In genomic region chr2:119617841-119618198, GRCm38 (mm10) we compare ENCODE assay signal across 7 mouse cellular contexts. TPM values are rescaled to one million over a fixed set of nuclear protein-coding genes. Genes with fewer than 3 reads are reported as not detected.
DNase-seq lines count a peak whose midpoint lies in the region; ATAC-seq and TF ChIP-seq lines count a peak whose summit lies in the region.

No protein-coding gene starts in this region.

- H3K9ac ChIP-seq in lung, postnatal 0 days (replicated peaks; ENCODE audit: low read depth) = peak overlapping the region; percentile 46; the same call in 1 of the 2 replicates
- H3K9ac ChIP-seq in embryonic facial prominence, embryonic 15.5 days = peak overlapping the region; percentile 46
- peak overlapping the region; percentile 78 for H3K9ac ChIP-seq in limb, embryonic 11.5 days (ENCODE audit: low read length)

- no peaks in the 10 kb centered on the region for H3K27me3 ChIP-seq in lung, postnatal 0 days (replicated peaks; ENCODE audit: insufficient read depth, low read length)
- no peaks in the 10 kb centered on the region for H3K27me3 ChIP-seq in embryonic facial prominence, embryonic 15.5 days
- H3K27me3 ChIP-seq in limb, embryonic 11.5 days (ENCODE audit: control insufficient read depth, insufficient read depth, low read length) = no peaks in the 10 kb centered on the region
- H3K27me3 ChIP-seq in small intestine, adult 2 months (ENCODE audit: control insufficient read depth, insufficient read depth, low read length) = no peaks in the 10 kb centered on the region

- TF ChIP-seq POLR2A in small intestine, adult 2 months (IDR thresholded peaks at IDR 0.05; ENCODE audit: low read depth, low read length) = no peak

- DNase-seq in lung, postnatal 0 days (ENCODE audit: low spot score) = no peak
- DNase-seq in lung, postnatal 36 days = no peak
- DNase-seq in limb, embryonic 11.5 days (ENCODE audit: low spot score) = no peak
- DNase-seq in urinary bladder, adult 18-20 months (ENCODE audit: low spot score in 2 of 2) = no peak
- DNase-seq in gastrocnemius, postnatal 36 days = no peak

- no peak for TF ChIP-seq CTCF in lung, postnatal 0 days (IDR thresholded peaks at IDR 0.05)
- TF ChIP-seq CTCF in small intestine, adult 2 months (IDR thresholded peaks at IDR 0.05; ENCODE audit: extremely low read depth, insufficient read length, insufficient replicate concordance, low read depth, low read length) = no peak

- no peaks in the 10 kb centered on the region for H3K9me3 ChIP-seq in lung, postnatal 0 days (ENCODE audit: low read length)
- no peaks in the 10 kb centered on the region for H3K9me3 ChIP-seq in embryonic facial prominence, embryonic 15.5 days (replicated peaks)
- no peaks in the 10 kb centered on the region for H3K9me3 ChIP-seq in limb, embryonic 11.5 days (ENCODE audit: control insufficient read depth, low read length)

- H3K27ac ChIP-seq in lung, postnatal 0 days (ENCODE audit: low read length) = 0 out of 2 replicates have a peak overlapping the region, but pooled peaks have one; percentile 43
- no peak overlapping the region; the same call in 1 of the 2 replicates for H3K27ac ChIP-seq in embryonic facial prominence, embryonic 15.5 days (replicated peaks)
- H3K27ac ChIP-seq in limb, embryonic 11.5 days (replicated peaks; ENCODE audit: low read depth, low read length) = peak overlapping the region; percentile 30; the same call in 1 of the 2 replicates
- H3K27ac ChIP-seq in small intestine, adult 2 months (ENCODE audit: insufficient read depth, low read depth, low read length) = peak overlapping the region; percentile 12; the same call in 1 of the 2 replicates

- ATAC-seq in lung, postnatal 0 days = no peak
- ATAC-seq in embryonic facial prominence, embryonic 15.5 days (ENCODE audit: insufficient number of reproducible peaks, low FRiP score, low TSS enrichment, low read depth) = no peak; the same call in 1 of the 2 replicates
- no peak; the same call in 1 of the 2 replicates for ATAC-seq in limb, embryonic 11.5 days (ENCODE audit: insufficient number of reproducible peaks, low FRiP score, low TSS enrichment, low read depth)

- H3K4me2 ChIP-seq in lung, postnatal 0 days (replicated peaks; ENCODE audit: low read depth, low read length) = peak overlapping the region; percentile 96
- H3K4me2 ChIP-seq in embryonic facial prominence, embryonic 15.5 days (replicated peaks) = peak overlapping the region; percentile 77
- peak overlapping the region; percentile 61 for H3K4me2 ChIP-seq in limb, embryonic 11.5 days (ENCODE audit: low read depth, severe bottlenecking)

- H3K4me1 ChIP-seq in lung, postnatal 0 days (ENCODE audit: insufficient read depth, low read depth, low read length) = peaks cover 8% of the 10 kb centered on the region; the same call in 1 of the 2 replicates
- H3K4me1 ChIP-seq in embryonic facial prominence, embryonic 15.5 days = peaks cover 28% of the 10 kb centered on the region
- H3K4me1 ChIP-seq in limb, embryonic 11.5 days (ENCODE audit: control insufficient read depth, insufficient read depth, low read length) = peaks cover 4% of the 10 kb centered on the region
- H3K4me1 ChIP-seq in small intestine, adult 2 months (ENCODE audit: control insufficient read depth, insufficient read depth, insufficient read length, low read length) = peaks cover 3% of the 10 kb centered on the region; the same call in 1 of the 2 replicates

- H3K36me3 ChIP-seq in lung, postnatal 0 days (ENCODE audit: insufficient read depth, low read length) = no peaks in the 10 kb centered on the region
- H3K36me3 ChIP-seq in embryonic facial prominence, embryonic 15.5 days = no peaks in the 10 kb centered on the region
- H3K36me3 ChIP-seq in limb, embryonic 11.5 days (ENCODE audit: control insufficient read depth, insufficient read depth, low read length) = no peaks in the 10 kb centered on the region
- H3K36me3 ChIP-seq in small intestine, adult 2 months (ENCODE audit: control insufficient read depth, insufficient read depth, low read length) = no peaks in the 10 kb centered on the region

- WGBS in lung, postnatal 0 days = 1% methylated on average over 13 of the region's 13 CpGs
- under 1% methylated on average over 13 of the region's 13 CpGs for WGBS in embryonic facial prominence, embryonic 15.5 days
- WGBS in limb, embryonic 11.5 days = under 1% methylated on average over 13 of the region's 13 CpGs
- WGBS in small intestine, adult 2 months = under 1% methylated on average over 13 of the region's 13 CpGs

- H3K4me3 ChIP-seq in lung, postnatal 0 days (ENCODE audit: low read depth, low read length) = peak overlapping the region; percentile 86
- peak overlapping the region; percentile 56 for H3K4me3 ChIP-seq in embryonic facial prominence, embryonic 15.5 days (replicated peaks)
- peak overlapping the region; percentile 84 for H3K4me3 ChIP-seq in limb, embryonic 11.5 days (ENCODE audit: low read depth, low read length)
- H3K4me3 ChIP-seq in small intestine, adult 2 months (ENCODE audit: low read depth, low read length) = peak overlapping the region; percentile 77

- TF ChIP-seq EP300 in lung, postnatal 0 days (IDR thresholded peaks at IDR 0.05) = no peak

- intact Hi-C loops in gastrocnemius, postnatal 36 days (cut with DNase I) = no loop called here

RNA-seq across cellular contexts. Expression of gene Nusap1, which starts 0.3 kb away (rescaled TPM):
- polyA plus RNA-seq in lung, postnatal 0 days (2015; fragmentation: Nextera tagmentation; extraction: Ambion mirVana) = 3.9 and 5.7 TPM in 2 replicates
- 57.3 and 60.0 TPM in 2 replicates for polyA plus RNA-seq in embryonic facial prominence, embryonic 15.5 days (2015; fragmentation: Nextera tagmentation; extraction: Ambion mirVana)
- polyA plus RNA-seq in limb, embryonic 11.5 days (2014; fragmentation: Nextera tagmentation; extraction: Ambion mirVana) = 90.4 and 94.3 TPM in 2 replicates
- polyA plus RNA-seq in small intestine, adult 2 months (2012; rRNA removed) = 0.23 and 0.75 TPM in 2 replicates
- total RNA-seq in gastrocnemius, postnatal 36 days (2021) = under 1 TPM; 0.54 to 0.67 TPM

RNA-seq across cellular contexts. Expression of gene Oip5, which starts 0.4 kb away (rescaled TPM):
- 2.8 and 3.0 TPM in 2 replicates for polyA plus RNA-seq in lung, postnatal 0 days (2015; fragmentation: Nextera tagmentation; extraction: Ambion mirVana)
- polyA plus RNA-seq in embryonic facial prominence, embryonic 15.5 days (2015; fragmentation: Nextera tagmentation; extraction: Ambion mirVana) = 17.3 and 18.3 TPM in 2 replicates
- 33.0 and 35.6 TPM in 2 replicates for polyA plus RNA-seq in limb, embryonic 11.5 days (2014; fragmentation: Nextera tagmentation; extraction: Ambion mirVana)
- polyA plus RNA-seq in small intestine, adult 2 months (2012; rRNA removed) = 3.7 and 4.4 TPM in 2 replicates
- total RNA-seq in gastrocnemius, postnatal 36 days (2021) = under 1 TPM; 0.27 to 0.41 TPM

RNA-seq across cellular contexts. Expression of gene Ndufaf1, which starts 44.8 kb away (rescaled TPM):
- 22.8 and 23.3 TPM in 2 replicates for polyA plus RNA-seq in lung, postnatal 0 days (2015; fragmentation: Nextera tagmentation; extraction: Ambion mirVana)
- 43.7 and 44.1 TPM in 2 replicates for polyA plus RNA-seq in embryonic facial prominence, embryonic 15.5 days (2015; fragmentation: Nextera tagmentation; extraction: Ambion mirVana)
- polyA plus RNA-seq in limb, embryonic 11.5 days (2014; fragmentation: Nextera tagmentation; extraction: Ambion mirVana) = 43.4 and 51.7 TPM in 2 replicates
- 0.53 and 1.4 TPM in 2 replicates for polyA plus RNA-seq in small intestine, adult 2 months (2012; rRNA removed)
- 10 to 100 TPM; 42.4 to 46.2 TPM for total RNA-seq in gastrocnemius, postnatal 36 days (2021)

RNA-seq across cellular contexts. Expression of gene Rtf1, which starts 57.0 kb away (rescaled TPM):
- polyA plus RNA-seq in lung, postnatal 0 days (2015; fragmentation: Nextera tagmentation; extraction: Ambion mirVana) = 39.2 and 40.0 TPM in 2 replicates
- 42.0 and 45.5 TPM in 2 replicates for polyA plus RNA-seq in embryonic facial prominence, embryonic 15.5 days (2015; fragmentation: Nextera tagmentation; extraction: Ambion mirVana)
- 46.1 and 48.0 TPM in 2 replicates for polyA plus RNA-seq in limb, embryonic 11.5 days (2014; fragmentation: Nextera tagmentation; extraction: Ambion mirVana)
- 1.8 and 3.8 TPM in 2 replicates for polyA plus RNA-seq in small intestine, adult 2 months (2012; rRNA removed)
- 10 to 100 TPM; 20.4 to 21.7 TPM for total RNA-seq in gastrocnemius, postnatal 36 days (2021)

Comparison
In these comparisons a context has a peak if more than half of its experiments do, and no peak if none do; other contexts are left out.
1. RNA of gene Ndufaf1, which starts 44.8 kb away (polyA plus RNA-seq): 43.7 to 44.1 TPM in embryonic facial prominence, embryonic 15.5 days, 43.4 to 51.7 TPM in limb, embryonic 11.5 days and 22.8 to 23.3 TPM in lung, postnatal 0 days; 0.53 to 1.4 TPM in small intestine, adult 2 months; every median in the first group is over 10 times any median in the second.
2. Peak in every context shown above with its lines, with median percentiles within 50 percentile points of each other: H3K4me2 ChIP-seq, H3K4me3 ChIP-seq and H3K9ac ChIP-seq.